Mouse (Mus musculus) lung, adult 2 months (tissue): ENCODE results near the gene Fam57a.

Source experiments
- CTCF ChIP-seq: fragments of 200-500 bp; IDR thresholded peaks from 2 replicates; pipeline ENCODE4 v1.5.1; 2011; ENCODE audit warnings: mild to moderate bottlenecking, low read length, control low read depth; ENCODE audit not compliant: insufficient read depth
- POLR2A ChIP-seq: fragments of 200-500 bp; IDR thresholded peaks from 2 replicates; pipeline ENCODE4 v1.6.1; 2011; ENCODE audit warnings: low read depth, mild to moderate bottlenecking, control low read depth, low read length, borderline replicate concordance; ENCODE audit errors: extremely low read depth

GRCm38 (mm10) chr11:76252036-76252435 is 72.6 kb downstream of the Fam57a start:
- TF ChIP-seq CTCF (no peak), POLR2A (no peak)
